Mouse (Mus musculus) liver, adult 2 months (tissue): Measurements from ENCODE around the gene C530025M09Rik. TPM values are rescaled to one million over a fixed set of nuclear protein-coding genes. Genes with fewer than 3 reads are reported as not detected.

Experiments
- DNase-seq: peaks from one replicate; pipeline ENCODE4 v3.0.0-alpha.2; 2011; ENCODE audit warnings: low read depth, low spot score; ENCODE audit errors: extremely low read depth
- H3K27ac ChIP-seq: fragments of 200-500 bp; replicated peaks from 2 replicates; pipeline ENCODE4 v1.5.1; 2012; ENCODE audit warnings: low read depth, mild to moderate bottlenecking, control low read depth, inconsistent platforms, low read length; ENCODE audit not compliant: insufficient read depth
- H3K27me3 ChIP-seq: fragments of 200-500 bp; 2 replicates; pipeline ENCODE4 v1.6.1; 2012; ENCODE audit warnings: mild to moderate bottlenecking, moderate library complexity, low read length, inconsistent platforms; ENCODE audit not compliant: control insufficient read depth, insufficient read depth
- H3K36me3 ChIP-seq: fragments of 200-500 bp; 2 replicates; pipeline ENCODE4 v1.6.1; 2012; ENCODE audit warnings: low read length, inconsistent platforms; ENCODE audit not compliant: control insufficient read depth, insufficient read depth
- H3K4me1 ChIP-seq: fragments of 200-500 bp; 2 replicates; pipeline ENCODE4 v1.6.1; 2011; ENCODE audit warnings: low read length; ENCODE audit not compliant: control insufficient read depth, insufficient read depth
- H3K4me3 ChIP-seq: fragments of 200-500 bp; 2 replicates; pipeline ENCODE4 v1.5.1; 2011; ENCODE audit warnings: low read depth, mild to moderate bottlenecking, control low read depth, low read length, moderate library complexity; ENCODE audit not compliant: insufficient read depth
- H3K79me2 ChIP-seq: fragments of 200-500 bp; 2 replicates; pipeline ENCODE4 v1.6.1; 2012; ENCODE audit warnings: inconsistent platforms, mild to moderate bottlenecking, low read length, moderate library complexity; ENCODE audit not compliant: control insufficient read depth, insufficient read depth
- H3K9ac ChIP-seq: fragments of 200-500 bp; 2 replicates; pipeline ENCODE4 v1.6.1; 2012; ENCODE audit warnings: low read depth, mild to moderate bottlenecking, control low read depth, inconsistent platforms, low read length
- CTCF ChIP-seq: fragments of 200-500 bp; IDR thresholded peaks from 2 replicates; pipeline ENCODE4 v1.5.1; 2011; ENCODE audit warnings: low read depth, low read length, control low read depth
- POLR2A ChIP-seq: fragments of 200-500 bp; IDR thresholded peaks from 2 replicates; pipeline ENCODE4 v1.6.1; 2011; ENCODE audit warnings: low read length, control low read depth; ENCODE audit not compliant: insufficient read depth; ENCODE audit errors: extremely low read depth
- WGBS: fragments of 180-500 bp; shearing (Covaris S2); methylation state at CpG from one replicate; pipeline ENCODE4 v1.1.7; 2018; 5-methylcytosine and 5-hydroxymethylcytosine counted together
- polyA plus RNA-seq: library from polyadenylated mRNA; depleted of rRNA; stranded (reverse); fragments of >200 nt; gene quantifications from 2 replicates; pipeline ENCODE4 v1.2.3, GENCODE M21; 2012; rRNA removed
- total RNA-seq: library from RNA; depleted of rRNA; stranded (reverse); fragments of >200 nt; gene quantifications from 2 replicates; pipeline ENCODE4 v1.2.3, GENCODE M21; 2014; rRNA removed

C530025M09Rik gene
- not detected in 2 replicates for total RNA-seq
- not detected in 2 replicates for polyA plus RNA-seq

DNA sequence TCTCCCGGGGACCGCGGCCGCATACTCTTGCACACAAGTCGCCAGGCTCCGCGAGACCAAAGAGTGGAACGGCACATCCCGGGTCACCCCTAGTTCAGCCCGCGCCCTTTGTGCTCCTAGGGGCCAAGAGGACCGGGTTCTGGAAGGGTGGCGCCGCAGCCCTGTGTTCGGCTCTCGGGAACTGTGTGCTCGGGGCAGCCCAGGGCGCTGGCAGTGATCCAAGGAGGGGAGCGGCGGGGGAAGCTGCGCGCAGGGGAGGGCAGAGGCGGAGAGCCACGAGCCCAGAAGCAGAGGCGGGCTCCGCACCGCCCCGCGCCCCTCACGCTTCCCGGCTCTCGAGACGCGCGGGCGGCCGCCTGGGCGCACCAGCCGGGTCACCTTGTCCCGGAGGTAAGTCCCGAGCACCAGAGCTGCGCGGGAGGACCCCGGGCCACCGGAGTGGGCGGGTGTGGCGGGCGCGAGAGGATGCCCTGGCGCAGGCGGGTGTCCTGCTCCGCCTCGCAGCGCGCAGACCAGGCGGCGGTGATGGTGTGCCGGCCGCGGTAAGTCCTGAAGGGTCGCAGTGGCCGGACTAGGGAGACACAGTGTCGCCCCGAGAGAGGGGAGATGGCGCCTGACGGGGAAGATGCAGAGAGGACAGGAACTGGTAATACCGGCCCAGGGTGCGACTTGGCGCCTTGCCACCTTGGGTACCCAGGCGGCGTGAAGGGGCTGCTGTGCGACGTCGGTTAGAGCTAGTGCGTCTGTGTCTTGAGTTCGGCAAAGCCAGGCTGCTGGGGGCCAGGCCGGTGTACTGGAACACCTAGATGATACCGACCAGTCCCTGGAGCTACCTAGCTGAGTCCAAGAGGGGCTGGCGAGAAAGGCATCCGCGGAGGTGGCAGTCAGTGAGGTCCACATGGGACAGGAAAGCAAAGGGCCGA lies at the start of gene C530025M09Rik:
TSS of gene C530025M09Rik (minus strand) at position 678 of the 923 bp plus-strand sequence.
- H3K9ac ChIP-seq, result no peak within 1 kb of the TSS
- H3K4me1 ChIP-seq, result no peaks in the 10 kb centered on the region
- no peak for TF ChIP-seq POLR2A
- no peak for TF ChIP-seq CTCF
- peaks cover 15% of the 10 kb centered on the region; the same call in 1 of the 2 replicates for H3K27me3 ChIP-seq
- no peak within 1 kb of the TSS for H3K27ac ChIP-seq
- DNase-seq, result no peak
- no peaks in the 10 kb centered on the region for H3K79me2 ChIP-seq
- H3K36me3 ChIP-seq, result no peaks in the 10 kb centered on the region
- WGBS, result under 1% methylated on average over 71 of the region's 82 CpGs
- H3K4me3 ChIP-seq, result no peak within 1 kb of the TSS

DNA sequence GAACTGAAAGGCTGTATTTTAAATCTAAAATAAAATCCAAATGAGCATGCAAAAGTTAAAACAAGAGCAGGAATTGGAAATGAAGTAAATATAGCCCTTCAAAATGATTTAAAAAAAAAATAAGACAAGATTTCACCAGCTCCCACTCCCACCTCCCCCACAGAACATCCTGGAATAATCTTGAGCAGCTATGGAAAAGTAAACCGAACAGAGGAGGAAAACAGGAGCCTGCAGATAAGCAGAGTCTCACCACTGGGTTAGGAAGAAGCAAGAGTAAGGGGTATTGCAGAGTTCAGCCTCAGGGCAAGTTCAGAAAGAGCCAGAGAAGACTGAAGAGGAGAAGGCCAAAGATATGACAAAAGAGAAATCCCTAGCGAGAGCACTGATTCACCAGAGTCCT lies 46.9 kb upstream of the C530025M09Rik start:
- Histone ChIP-seq H3K9ac (no peak overlapping the region), H3K4me1 (no peaks in the 10 kb centered on the region), H3K27me3 (no peaks in the 10 kb centered on the region), H3K36me3 (no peaks in the 10 kb centered on the region), H3K27ac (no peak overlapping the region), H3K79me2 (no peaks in the 10 kb centered on the region), H3K4me3 (no peak overlapping the region)
- TF ChIP-seq CTCF (no peak), POLR2A (no peak)
- DNase-seq, result no peak
- WGBS, result 37% methylated on average over 2 of the region's 2 CpGs

DNA sequence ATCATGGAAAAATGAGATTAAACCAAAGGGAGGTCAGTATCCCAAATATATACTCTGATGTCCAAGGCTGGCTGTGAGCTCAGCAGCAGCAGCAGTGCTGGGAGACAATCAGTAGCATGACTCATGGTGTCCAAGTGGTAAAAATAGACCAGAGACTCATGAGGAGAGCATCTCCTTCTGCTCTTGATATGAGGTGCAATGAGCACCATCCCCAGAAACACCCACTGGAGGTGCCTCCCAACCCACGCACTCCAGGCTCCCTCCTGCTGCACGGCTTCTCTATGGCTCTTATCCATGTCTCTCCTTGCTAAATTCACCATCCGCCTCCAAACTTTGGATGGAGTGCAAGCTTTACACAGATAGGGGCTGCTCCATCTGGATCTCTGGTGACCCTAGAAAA lies 42.3 kb upstream of the C530025M09Rik start:
- TF ChIP-seq CTCF (no peak), POLR2A (no peak)
- Histone ChIP-seq H3K9ac (no peak overlapping the region), H3K36me3 (no peaks in the 10 kb centered on the region), H3K27ac (no peak overlapping the region), H3K4me1 (no peaks in the 10 kb centered on the region), H3K79me2 (no peaks in the 10 kb centered on the region), H3K4me3 (no peak overlapping the region), H3K27me3 (no peaks in the 10 kb centered on the region)
- 81% methylated on average over 3 of the region's 3 CpGs for WGBS
- DNase-seq, result no peak

DNA sequence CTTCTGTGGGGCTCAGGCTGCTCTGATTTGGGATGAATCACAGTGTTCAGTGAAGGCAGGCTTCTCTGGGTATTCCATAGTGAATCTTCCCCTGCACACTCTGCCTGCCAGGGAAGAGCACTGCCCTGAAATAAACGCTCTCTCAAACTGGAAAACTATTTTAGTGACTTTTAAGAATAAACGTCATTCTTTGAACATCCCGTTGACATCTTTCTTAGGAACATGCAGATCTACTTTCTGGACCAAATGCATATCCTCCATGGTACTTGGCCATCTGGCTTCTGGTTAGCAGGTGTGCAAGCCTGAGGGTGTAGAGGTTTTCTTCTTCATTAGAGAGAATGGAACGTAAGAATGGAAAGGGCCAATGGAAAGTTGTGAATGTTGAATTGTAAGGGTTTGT lies 41.5 kb upstream of the C530025M09Rik start:
- Histone ChIP-seq H3K27ac (no peak overlapping the region), H3K79me2 (no peaks in the 10 kb centered on the region), H3K4me1 (no peaks in the 10 kb centered on the region), H3K9ac (no peak overlapping the region), H3K27me3 (no peaks in the 10 kb centered on the region), H3K36me3 (no peaks in the 10 kb centered on the region), H3K4me3 (no peak overlapping the region)
- TF ChIP-seq POLR2A (no peak), CTCF (no peak)
- WGBS, result 75% methylated on average over 4 of the region's 4 CpGs
- DNase-seq, result no peak

DNA sequence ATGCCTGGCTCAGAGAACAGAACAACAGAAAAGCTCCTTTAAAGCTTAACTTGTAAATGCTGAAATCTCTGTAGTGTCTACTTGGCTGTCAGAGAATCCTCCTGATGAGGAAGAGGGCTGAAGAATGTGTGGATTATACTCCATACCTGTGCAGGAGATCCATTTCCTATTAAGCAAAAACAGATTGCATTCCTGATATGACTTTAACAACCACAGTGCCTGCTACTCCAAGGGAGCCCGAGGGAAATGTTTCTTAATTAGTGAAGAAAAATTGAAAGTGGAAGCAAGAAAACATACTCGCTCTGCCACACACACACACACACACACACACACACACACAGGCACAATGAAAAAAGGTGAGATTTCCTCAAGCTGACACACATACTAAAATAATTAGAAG lies 39.5 kb upstream of the C530025M09Rik start:
- Histone ChIP-seq H3K27ac (no peak overlapping the region), H3K36me3 (no peaks in the 10 kb centered on the region), H3K79me2 (no peaks in the 10 kb centered on the region), H3K27me3 (no peaks in the 10 kb centered on the region), H3K9ac (no peak overlapping the region), H3K4me1 (no peaks in the 10 kb centered on the region), H3K4me3 (no peak overlapping the region)
- whole genome bisulfite sequencing, result 57% methylated on average over 2 of the region's 2 CpGs
- no peak for DNase-seq
- no peak for TF ChIP-seq CTCF
- TF ChIP-seq POLR2A, result no peak

DNA sequence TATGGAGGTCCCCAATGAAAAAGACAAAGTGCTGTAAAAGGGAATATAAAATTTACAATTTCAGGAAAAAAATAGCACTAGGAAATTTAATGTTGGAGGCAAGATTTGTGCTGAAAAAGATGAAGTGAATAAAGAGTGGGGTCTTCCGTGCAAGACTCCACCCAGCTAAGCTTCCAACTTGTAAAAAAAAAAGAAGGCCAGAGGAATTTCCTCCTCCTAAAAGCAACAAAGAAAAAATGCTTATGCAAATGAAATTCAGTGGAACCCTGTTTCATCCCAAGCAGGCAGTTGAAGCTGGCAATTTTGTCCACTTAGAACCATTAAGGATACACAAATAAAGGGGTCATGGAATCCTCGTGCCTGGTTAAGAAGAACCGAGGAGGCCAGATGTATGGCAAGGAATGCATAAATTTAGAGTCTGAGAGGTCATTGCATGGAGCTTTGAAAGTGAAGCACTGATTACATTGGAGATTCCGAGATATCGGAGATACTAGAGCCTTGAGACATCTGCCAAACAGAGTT lies 35.0 kb upstream of the C530025M09Rik start:
- Histone ChIP-seq H3K4me3 (no peak overlapping the region), H3K79me2 (no peaks in the 10 kb centered on the region), H3K27me3 (no peaks in the 10 kb centered on the region), H3K36me3 (no peaks in the 10 kb centered on the region), H3K4me1 (no peaks in the 10 kb centered on the region), H3K27ac (no peak overlapping the region), H3K9ac (no peak overlapping the region)
- DNase-seq, result no peak
- WGBS, result 68% methylated on average over 5 of the region's 5 CpGs
- TF ChIP-seq CTCF (no peak), POLR2A (no peak)
